Mouse (Mus musculus) induced T-regulatory cell, adult 2 months (primary cell): ENCODE results near the gene Aknad1.

ENCODE experiments used
- DNase-seq: peaks from one replicate; pipeline ENCODE4 v3.0.0-alpha.2; 2012; ENCODE audit warnings: low read depth

The Aknad1 gene

GRCm38 (mm10) chr3:108739045-108739708, at the start of gene Aknad1:
Gene Aknad1 (plus strand): TSS chr3:108739658.
- no peak for DNase-seq

- no peak for DNase-seq
Observed at GRCm38 (mm10) chr3:108689979-108690378, 49.5 kb upstream of the Aknad1 start.

GRCm38 (mm10) chr3:108694321-108694720, 45.1 kb upstream of the Aknad1 start:
- no peak for DNase-seq

GRCm38 (mm10) chr3:108698662-108699061, 40.8 kb upstream of the Aknad1 start:
- DNase-seq = no peak

GRCm38 (mm10) chr3:108699786-108700185, 39.7 kb upstream of the Aknad1 start:
- no peak for DNase-seq

GRCm38 (mm10) chr3:108701256-108701655, 38.2 kb upstream of the Aknad1 start:
- peak; percentile 47 for DNase-seq

GRCm38 (mm10) chr3:108702789-108703188, 36.7 kb upstream of the Aknad1 start:
- DNase-seq = no peak

- no peak for DNase-seq
Observed at GRCm38 (mm10) chr3:108711296-108711695, 28.2 kb upstream of the Aknad1 start.

- DNase-seq = no peak
Observed at GRCm38 (mm10) chr3:108713065-108713675, 26.3 kb upstream of the Aknad1 start.

- no peak for DNase-seq
Observed at GRCm38 (mm10) chr3:108714837-108715236, 24.6 kb upstream of the Aknad1 start.

GRCm38 (mm10) chr3:108717896-108718502, 21.5 kb upstream of the Aknad1 start:
- DNase-seq = peak; percentile 69

GRCm38 (mm10) chr3:108719357-108719756, 20.1 kb upstream of the Aknad1 start:
- DNase-seq = no peak

GRCm38 (mm10) chr3:108719761-108720160, 19.7 kb upstream of the Aknad1 start:
- DNase-seq = no peak

GRCm38 (mm10) chr3:108721076-108721991, 18.1 kb upstream of the Aknad1 start:
- DNase-seq = peak; percentile 64

- peak; percentile 97 for DNase-seq
Observed at GRCm38 (mm10) chr3:108722036-108722872, 17.2 kb upstream of the Aknad1 start, which contains the start of gene Gpsm2. Gene Gpsm2 (minus strand): TSS chr3:108722309.

GRCm38 (mm10) chr3:108726413-108726812, 13.0 kb upstream of the Aknad1 start:
- DNase-seq = peak; percentile 27

- DNase-seq = peak; percentile 38
Observed at GRCm38 (mm10) chr3:108727344-108727743, 12.1 kb upstream of the Aknad1 start.

GRCm38 (mm10) chr3:108727776-108728175, 11.7 kb upstream of the Aknad1 start:
- no peak for DNase-seq

- peak; percentile 55 for DNase-seq
Observed at GRCm38 (mm10) chr3:108730316-108730715, 9.1 kb upstream of the Aknad1 start.

- DNase-seq = peak; percentile 52
Observed at GRCm38 (mm10) chr3:108737761-108738160, 1.7 kb upstream of the Aknad1 start.

GRCm38 (mm10) chr3:108744060-108744459, 4.6 kb downstream of the Aknad1 start:
- DNase-seq = no peak
